Mouse (Mus musculus): ENCODE data around the gene Tle2. TPM values are rescaled to one million over a fixed set of nuclear protein-coding genes. Genes with fewer than 3 reads are reported as not detected.
A peak's percentile ranks its signal among the peaks of the same experiment; 100 is the strongest.

The Tle2 gene
- polyA plus RNA-seq, 1 experiment, result 97.8 TPM

DNA sequence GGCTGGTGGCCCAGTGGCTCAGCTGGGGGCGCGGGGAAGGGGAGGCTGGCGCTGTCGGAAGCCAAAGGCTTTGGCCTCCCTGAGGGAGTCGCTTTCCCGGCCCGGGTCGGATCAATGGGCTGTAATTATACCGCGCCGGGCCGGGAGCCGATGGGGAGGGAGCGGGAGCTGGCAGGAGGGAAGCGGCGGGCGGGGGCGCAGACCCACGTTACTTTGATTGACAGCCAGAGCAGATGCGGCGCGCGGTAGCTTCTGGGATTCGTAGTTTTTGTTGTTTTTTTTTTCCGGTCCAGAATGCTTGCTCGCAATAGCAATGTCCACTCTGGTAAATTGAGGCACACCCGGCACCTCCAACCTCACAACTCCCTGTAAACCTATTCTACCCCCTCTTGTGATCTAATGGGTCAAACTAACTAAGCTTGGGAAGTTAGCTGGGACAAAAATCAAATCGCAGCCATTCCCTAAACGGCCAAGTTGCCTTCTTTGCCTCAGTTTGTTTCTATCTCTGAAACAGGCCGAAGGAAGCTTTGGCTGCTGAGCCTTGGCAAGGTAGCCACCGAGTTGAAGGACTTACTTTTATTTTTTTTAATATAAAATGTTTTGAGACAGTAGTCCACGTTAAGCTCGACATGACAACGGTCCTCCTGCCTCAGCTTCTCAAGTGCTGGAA lies 3.4 kb upstream of the Tle2 start:
- Histone ChIP-seq H3K4me3 (ENCODE audit: insufficient read depth, low read length) (peak overlapping the region; percentile 50), H3K4me1 (ENCODE audit: control insufficient read depth, insufficient read depth, low read length) (0 out of 2 replicates have a peak, but pooled peaks cover 2% of the 10 kb centered on the region), H3K27ac (ENCODE audit: insufficient read depth, low read length) (no peak overlapping the region)
- TF ChIP-seq POLR2A (IDR thresholded peaks at IDR 0.05; ENCODE audit: extremely low read depth, insufficient read depth, low read length) (no peak), CTCF (IDR thresholded peaks at IDR 0.05; ENCODE audit: extremely low read depth, insufficient read depth, low read length) (no peak)

DNA sequence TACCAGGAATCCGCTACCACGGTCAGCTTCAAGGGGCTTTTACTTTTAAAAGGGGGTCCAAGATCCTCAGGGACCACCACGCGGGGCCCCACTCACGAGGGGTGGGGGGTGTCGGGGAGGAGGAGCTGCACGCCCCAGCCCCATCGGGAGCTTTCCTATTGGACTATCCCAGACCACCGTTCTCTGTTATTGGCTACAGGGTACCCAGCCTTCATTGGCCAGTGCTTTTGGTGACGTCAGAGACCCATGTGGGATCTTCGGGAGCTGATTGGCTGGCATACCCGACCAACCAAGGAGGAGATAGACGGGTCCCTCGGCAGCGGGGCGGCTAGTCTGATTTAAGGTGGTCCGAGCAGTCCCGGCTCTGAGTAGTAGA lies 2.9 kb upstream of the Tle2 start:
- Histone ChIP-seq H3K4me1 (ENCODE audit: control insufficient read depth, insufficient read depth, low read length) (0 out of 2 replicates have a peak, but pooled peaks cover 2% of the 10 kb centered on the region), H3K27ac (ENCODE audit: insufficient read depth, low read length) (no peak overlapping the region), H3K4me3 (ENCODE audit: insufficient read depth, low read length) (peak overlapping the region; percentile 50)
- TF ChIP-seq CTCF (IDR thresholded peaks at IDR 0.05; ENCODE audit: extremely low read depth, insufficient read depth, low read length), result no peak
- TF ChIP-seq POLR2A (IDR thresholded peaks at IDR 0.05; ENCODE audit: extremely low read depth, insufficient read depth, low read length), result no peak

GRCm38 (mm10) chr10:81572133-81572671 lies 2.2 kb upstream of the Tle2 start:
- H3K4me1 ChIP-seq (ENCODE audit: control insufficient read depth, insufficient read depth, low read length), result 0 out of 2 replicates have a peak, but pooled peaks cover 2% of the 10 kb centered on the region

DNA sequence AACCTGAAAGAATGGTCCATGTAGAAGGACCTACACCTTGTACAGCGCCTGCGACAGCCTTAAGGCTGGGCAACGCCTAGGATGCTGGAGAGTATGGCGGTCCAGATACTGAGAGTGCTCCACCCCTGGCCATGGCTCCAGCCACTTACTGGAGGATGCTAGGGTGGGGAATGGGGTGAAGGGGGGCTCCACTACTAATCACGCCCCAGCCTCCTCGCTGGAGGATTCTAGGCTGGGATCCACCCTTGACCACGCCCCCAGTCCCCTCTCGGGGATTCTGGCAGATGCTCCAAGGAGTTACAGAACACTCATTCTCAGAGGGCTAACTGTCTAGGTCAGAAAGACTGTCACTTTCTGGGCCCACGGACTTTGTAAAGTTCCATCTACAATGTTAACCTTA lies 1.4 kb upstream of the Tle2 start:
- Histone ChIP-seq H3K27ac (ENCODE audit: insufficient read depth, low read length) (no peak overlapping the region), H3K4me3 (ENCODE audit: insufficient read depth, low read length) (no peak overlapping the region), H3K4me1 (ENCODE audit: control insufficient read depth, insufficient read depth, low read length) (0 out of 2 replicates have a peak, but pooled peaks cover 2% of the 10 kb centered on the region)
- TF ChIP-seq POLR2A (IDR thresholded peaks at IDR 0.05; ENCODE audit: extremely low read depth, insufficient read depth, low read length), result no peak
- no peak for TF ChIP-seq CTCF (IDR thresholded peaks at IDR 0.05; ENCODE audit: extremely low read depth, insufficient read depth, low read length)

More at GRCm38 (mm10) chr10:81572133-81572671, 2.2 kb upstream of the Tle2 start:
- no peak for TF ChIP-seq POLR2A (IDR thresholded peaks at IDR 0.05; ENCODE audit: extremely low read depth, insufficient read depth, low read length)
- TF ChIP-seq CTCF (IDR thresholded peaks at IDR 0.05; ENCODE audit: extremely low read depth, insufficient read depth, low read length), result no peak
- H3K4me3 ChIP-seq (ENCODE audit: insufficient read depth, low read length), result no peak overlapping the region
- H3K27ac ChIP-seq (ENCODE audit: insufficient read depth, low read length), result no peak overlapping the region

DNA sequence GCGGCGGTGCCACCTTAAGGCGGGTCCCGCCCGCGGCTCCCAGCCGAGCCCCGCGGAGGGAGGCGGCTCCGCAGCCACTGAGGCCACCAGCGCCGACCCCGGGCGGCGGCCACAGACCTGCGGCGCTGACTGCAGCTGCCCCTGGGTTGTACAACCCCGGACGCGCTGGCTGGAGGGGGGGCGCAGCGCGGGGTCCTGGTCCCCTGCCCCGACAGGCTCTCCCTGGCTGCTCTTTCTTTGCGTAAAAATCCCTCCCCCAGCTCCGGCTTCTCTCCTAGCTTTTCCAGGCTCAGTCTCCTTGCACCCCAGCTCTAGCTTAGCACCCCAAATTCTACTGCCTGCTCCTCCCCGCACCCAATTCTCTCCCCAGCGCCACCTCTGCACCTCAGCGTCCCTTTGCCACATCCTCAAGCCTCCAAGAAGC lies 859 bp downstream of the Tle2 start:
- TF ChIP-seq CTCF (IDR thresholded peaks at IDR 0.05; ENCODE audit: extremely low read depth, insufficient read depth, low read length), result no peak
- no peak for TF ChIP-seq POLR2A (IDR thresholded peaks at IDR 0.05; ENCODE audit: extremely low read depth, insufficient read depth, low read length)
- Histone ChIP-seq H3K4me3 (ENCODE audit: insufficient read depth, low read length) (peak overlapping the region; percentile 75), H3K27ac (ENCODE audit: insufficient read depth, low read length) (no peak overlapping the region), H3K4me1 (ENCODE audit: control insufficient read depth, insufficient read depth, low read length) (0 out of 2 replicates have a peak, but pooled peaks cover 2% of the 10 kb centered on the region)

DNA sequence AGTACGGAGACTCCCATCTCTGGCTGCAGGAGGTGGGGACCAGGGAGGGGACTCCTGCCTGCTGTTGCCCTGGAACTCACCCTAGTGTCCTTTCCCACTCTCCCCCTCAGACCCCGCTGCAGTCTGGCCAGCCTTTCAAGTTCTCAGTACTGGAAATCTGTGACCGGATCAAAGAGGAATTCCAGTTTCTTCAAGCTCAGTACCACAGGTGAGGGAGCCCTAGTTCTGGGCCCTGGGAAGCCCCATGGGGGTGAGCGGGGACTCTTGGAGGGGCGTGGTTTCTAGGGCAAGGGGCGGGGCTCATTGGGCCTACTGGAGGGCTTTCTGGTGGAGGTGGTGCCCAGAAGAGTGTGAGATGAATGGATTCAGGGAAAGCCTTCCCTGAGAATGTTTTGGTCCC lies 1.3 kb downstream of the Tle2 start:
- H3K27ac ChIP-seq (ENCODE audit: insufficient read depth, low read length), result no peak overlapping the region
- peak overlapping the region; percentile 75 for H3K4me3 ChIP-seq (ENCODE audit: insufficient read depth, low read length)
- no peak for TF ChIP-seq POLR2A (IDR thresholded peaks at IDR 0.05; ENCODE audit: extremely low read depth, insufficient read depth, low read length)
- TF ChIP-seq CTCF (IDR thresholded peaks at IDR 0.05; ENCODE audit: extremely low read depth, insufficient read depth, low read length), result no peak
- 0 out of 2 replicates have a peak, but pooled peaks cover 2% of the 10 kb centered on the region for H3K4me1 ChIP-seq (ENCODE audit: control insufficient read depth, insufficient read depth, low read length)

DNA sequence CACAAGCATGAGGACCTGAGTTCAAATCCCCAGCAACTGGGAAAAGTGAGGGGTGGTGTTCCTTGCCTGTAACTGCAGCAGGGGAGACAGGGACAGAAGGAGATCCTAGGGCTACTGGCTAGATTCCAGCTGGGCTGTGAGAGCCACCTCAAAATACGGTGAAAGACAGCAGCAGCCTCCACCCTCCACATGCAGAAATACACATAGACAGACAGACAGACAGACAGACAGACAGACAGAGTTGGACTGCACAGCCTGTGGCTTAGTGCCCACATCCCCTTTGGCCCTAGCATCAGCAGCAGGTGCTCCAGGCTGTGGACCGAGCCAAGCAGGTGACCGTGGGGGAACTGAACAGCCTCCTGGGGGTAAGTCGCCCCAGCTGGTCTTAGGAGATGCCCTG lies 5.6 kb downstream of the Tle2 start:
- no peak overlapping the region for H3K4me3 ChIP-seq (ENCODE audit: insufficient read depth, low read length)
- no peak overlapping the region for H3K27ac ChIP-seq (ENCODE audit: insufficient read depth, low read length)
- no peaks in the 10 kb centered on the region for H3K4me1 ChIP-seq (ENCODE audit: control insufficient read depth, insufficient read depth, low read length)
- no peak for TF ChIP-seq POLR2A (IDR thresholded peaks at IDR 0.05; ENCODE audit: extremely low read depth, insufficient read depth, low read length)
- TF ChIP-seq CTCF (IDR thresholded peaks at IDR 0.05; ENCODE audit: extremely low read depth, insufficient read depth, low read length), result no peak

DNA sequence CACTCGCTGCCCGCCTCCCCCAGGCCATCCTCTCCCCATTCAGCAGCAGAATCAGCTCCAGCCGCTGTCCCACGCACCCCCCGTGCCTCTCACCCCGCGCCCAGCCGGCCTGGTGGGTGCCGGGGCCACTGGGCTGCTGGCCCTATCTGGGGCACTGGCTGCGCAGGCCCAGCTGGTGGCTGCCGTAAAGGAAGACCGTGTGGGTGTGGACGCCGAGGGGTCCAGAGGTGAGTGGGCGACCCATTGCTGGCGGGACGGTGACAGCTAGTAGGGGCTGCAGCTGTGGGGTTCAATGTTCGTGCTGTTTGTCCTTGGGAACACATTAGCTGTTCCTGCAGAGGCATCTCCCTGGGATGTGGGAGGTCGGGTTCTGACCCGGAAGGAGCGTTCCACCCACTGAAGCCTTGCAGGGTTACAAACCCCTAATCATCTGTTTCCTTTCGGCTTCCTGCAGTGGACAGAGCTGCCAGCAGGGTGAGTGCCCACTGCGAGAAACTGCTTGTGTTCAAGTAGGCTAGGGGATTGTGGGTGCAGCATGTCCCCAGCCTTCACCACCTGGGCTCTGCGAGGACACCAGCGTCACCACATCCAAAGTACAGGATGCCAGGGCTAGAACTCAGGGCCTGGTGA lies 6.2 kb downstream of the Tle2 start:
- Histone ChIP-seq H3K27ac (ENCODE audit: insufficient read depth, low read length) (no peak overlapping the region), H3K4me3 (ENCODE audit: insufficient read depth, low read length) (no peak overlapping the region), H3K4me1 (ENCODE audit: control insufficient read depth, insufficient read depth, low read length) (no peaks in the 10 kb centered on the region)
- no peak for TF ChIP-seq POLR2A (IDR thresholded peaks at IDR 0.05; ENCODE audit: extremely low read depth, insufficient read depth, low read length)
- TF ChIP-seq CTCF (IDR thresholded peaks at IDR 0.05; ENCODE audit: extremely low read depth, insufficient read depth, low read length), result 0 out of 2 replicates have a peak, but pooled peaks have one; percentile 15

DNA sequence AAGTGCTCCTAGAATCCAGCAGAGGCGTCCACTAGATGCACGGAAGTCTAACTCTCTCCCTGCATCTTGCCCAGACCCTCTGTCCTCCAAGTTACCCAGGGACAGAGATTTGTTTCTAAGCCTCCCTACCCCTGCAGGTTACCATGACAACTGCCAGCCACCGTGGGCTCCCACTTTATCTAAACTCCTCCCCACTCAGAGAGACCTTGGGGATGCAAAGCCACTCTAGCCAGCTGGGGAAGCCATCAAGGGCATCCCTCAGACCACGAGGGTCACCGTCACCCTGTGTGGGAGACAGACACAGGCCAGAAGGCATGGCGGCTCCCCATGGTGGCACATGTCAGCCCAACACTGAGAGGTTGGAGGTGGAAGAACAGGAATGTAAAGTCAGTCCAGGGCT lies 9.0 kb downstream of the Tle2 start:
- H3K4me1 ChIP-seq (ENCODE audit: control insufficient read depth, insufficient read depth, low read length), result no peaks in the 10 kb centered on the region
- H3K27ac ChIP-seq (ENCODE audit: insufficient read depth, low read length), result no peak overlapping the region
- TF ChIP-seq CTCF (IDR thresholded peaks at IDR 0.05; ENCODE audit: extremely low read depth, insufficient read depth, low read length), result no peak
- no peak for TF ChIP-seq POLR2A (IDR thresholded peaks at IDR 0.05; ENCODE audit: extremely low read depth, insufficient read depth, low read length)
- H3K4me3 ChIP-seq (ENCODE audit: insufficient read depth, low read length), result no peak overlapping the region

All from cortical plate, adult 2 months (tissue).